Mouse (Mus musculus) embryonic stem cell, embryonic (primary cell): ENCODE data around the gene Crip2.

Source experiments
- CTCF ChIA-PET, 4 experiments: fragments of 300-600 bp in 2 of 4; fragments of 350-600 bp in 2 of 4; sonication (Branson Sonifier 250); formaldehyde crosslinking; loops; one replicate each; lab custom pipeline; 2022; ENCODE audit warnings: inconsistent platforms in 2 of 4; lab: Charles Lee
- POLR2A ChIA-PET, 4 experiments: fragments of 300-600 bp in 2 of 4; fragments of 350-600 bp in 2 of 4; sonication (Branson Sonifier 250); formaldehyde crosslinking; loops; one replicate each; lab custom pipeline; 2022; ENCODE audit warnings: antibody characterized with exemption in 4 of 4, inconsistent platforms in 1 of 4; lab: Charles Lee

The Crip2 gene

GRCm38 (mm10) chr12:113138901-113139864 lies 853 bp upstream of the Crip2 start:
- ChIA-PET POLR2A (interaction anchor here (0.5 to 4.6 kb wide), 22 partner anchors 9 to 141 kb away, joined by 3 to 32 read pairs (median 5); partner anchors contain the start of genes Brf1 (in 1 of the 4) and Tedc1 (in 1 of the 4)), CTCF (interaction anchor here in 3 of 4 experiments (0.7 to 7.8 kb wide), 14 partner anchors 9 to 264 kb away, joined by 3 to 85 read pairs (median 4); partner anchors contain the start of genes Brf1 (in 1 of the 3), Nudt14 (in 1 of the 3), Tedc1 (in 1 of the 3) and Tex22 (in 1 of the 3))

GRCm38 (mm10) chr12:113140616-113141411 lies 778 bp downstream of the Crip2 start:
- ChIA-PET POLR2A (interaction anchor here (0.6 to 4.6 kb wide), 42 partner anchors 8 to 345 kb away, joined by 3 to 32 read pairs (median 4); partner anchors contain the start of genes Tedc1 (in 3 of the 4), Tex22 (in 2 of the 4) and Brf1 (in 1 of the 4)), CTCF (interaction anchor here (0.5 to 7.8 kb wide), 17 partner anchors 10 to 468 kb away, joined by 3 to 85 read pairs (median 4); partner anchors contain the start of genes Tedc1 (in 2 of the 4) and Tex22 (in 1 of the 4))

GRCm38 (mm10) chr12:113141531-113141973 lies 1.5 kb downstream of the Crip2 start:
- ChIA-PET POLR2A (interaction anchor here in 2 of 4 experiments (0.8 to 4.6 kb wide), 14 partner anchors 9 to 68 kb away, joined by 3 to 32 read pairs (median 5); partner anchors contain the start of genes Tedc1 (in 2 of the 2) and Tex22 (in 1 of the 2)), CTCF (interaction anchor here in 3 of 4 experiments (0.9 to 7.8 kb wide), 10 partner anchors 9 to 266 kb away, joined by 3 to 85 read pairs (median 4); partner anchors contain the start of gene Tedc1 (in 2 of the 3))

- ChIA-PET POLR2A (interaction anchor here in 3 of 4 experiments (0.6 to 4.6 kb wide), 12 partner anchors 9 to 142 kb away, joined by 3 to 32 read pairs (median 3); partner anchors contain the start of genes Tedc1 (in 3 of the 3), Brf1 (in 1 of the 3) and Tex22 (in 1 of the 3)), CTCF (interaction anchor here (0.5 to 7.8 kb wide), 17 partner anchors 8 to 142 kb away, joined by 3 to 85 read pairs (median 3); partner anchors contain the start of genes Tedc1 (in 2 of the 4), Brf1 (in 1 of the 4) and Tex22 (in 1 of the 4))
Measured at GRCm38 (mm10) chr12:113142021-113142975, 2.3 kb downstream of the Crip2 start.

- POLR2A ChIA-PET, result interaction anchor here in 3 of 4 experiments (0.6 to 4.6 kb wide), 12 partner anchors 8 to 143 kb away, joined by 3 to 32 read pairs (median 4); partner anchors contain the start of genes Tedc1 (in 3 of the 3) and Brf1 (in 1 of the 3)
- CTCF ChIA-PET, result interaction anchor here in 3 of 4 experiments (0.5 to 7.8 kb wide), 15 partner anchors 10 to 573 kb away, joined by 3 to 85 read pairs (median 3); partner anchors contain the start of genes Tedc1 (in 2 of the 3), Brf1 (in 1 of the 3) and Tex22 (in 1 of the 3)
Measured at GRCm38 (mm10) chr12:113143164-113143563, 3.1 kb downstream of the Crip2 start.

- ChIA-PET POLR2A (interaction anchor here in 2 of 4 experiments (0.9 to 4.1 kb wide), 4 partner anchors 9 to 59 kb away, joined by 3 to 13 read pairs (median 4); partner anchors contain the start of gene Tedc1 (in 1 of the 2)), CTCF (interaction anchor here (0.5 to 7.8 kb wide), 20 partner anchors 11 to 810 kb away, joined by 3 to 85 read pairs (median 4); partner anchors contain the start of genes Tedc1 (in 2 of the 4), Tex22 (in 2 of the 4) and Brf1 (in 1 of the 4))
Measured at GRCm38 (mm10) chr12:113144001-113144756, 4.1 kb downstream of the Crip2 start.

GRCm38 (mm10) chr12:113144886-113145285 lies 4.8 kb downstream of the Crip2 start:
- ChIA-PET POLR2A (interaction anchor here in 2 of 4 experiments (0.7 to 4.1 kb wide), 6 partner anchors 9 to 77 kb away, joined by 3 to 13 read pairs (median 3); partner anchors contain the start of gene Tedc1 (in 1 of the 2)), CTCF (interaction anchor here (0.5 to 7.8 kb wide), 18 partner anchors 11 to 811 kb away, joined by 3 to 85 read pairs (median 4); partner anchors contain the start of genes Tedc1 (in 2 of the 4) and Tex22 (in 1 of the 4))

GRCm38 (mm10) chr12:113145591-113145990 lies 5.6 kb downstream of the Crip2 start:
- CTCF ChIA-PET, result interaction anchor here (0.5 to 7.8 kb wide), 41 partner anchors 9 to 422 kb away, joined by 3 to 85 read pairs (median 4); partner anchors contain the start of genes Tedc1 (in 4 of the 4), Tex22 (in 2 of the 4), Brf1 (in 1 of the 4) and Pacs2 (in 1 of the 4)

GRCm38 (mm10) chr12:113146112-113147057 lies 6.3 kb downstream of the Crip2 start, which contains the start of gene Crip1:
Gene Crip1 (plus strand): TSS chr12:113146316.
- ChIA-PET CTCF (interaction anchor here (0.5 to 7.8 kb wide), 56 partner anchors 9 to 423 kb away, joined by 3 to 85 read pairs (median 4); partner anchors contain the start of genes Tedc1 (in 4 of the 4), Tex22 (in 2 of the 4), Brf1 (in 1 of the 4) and Btbd6 (in 1 of the 4)), POLR2A (interaction anchor here (0.6 to 4.1 kb wide), 22 partner anchors 9 to 317 kb away, joined by 3 to 37 read pairs (median 4); partner anchors contain the start of genes Tedc1 (in 4 of the 4), Brf1 (in 1 of the 4), Btbd6 (in 1 of the 4) and Cdca4 (in 1 of the 4))

More at GRCm38 (mm10) chr12:113145591-113145990, 5.6 kb downstream of the Crip2 start:
- POLR2A ChIA-PET, result interaction anchor here (0.6 to 4.1 kb wide), 13 partner anchors 10 to 170 kb away, joined by 3 to 37 read pairs (median 6); partner anchors contain the start of genes Tedc1 (in 4 of the 4), Brf1 (in 1 of the 4) and Btbd6 (in 1 of the 4)

GRCm38 (mm10) chr12:113147481-113147880 lies 7.4 kb downstream of the Crip2 start:
- ChIA-PET CTCF (interaction anchor here in 3 of 4 experiments (0.6 to 4.3 kb wide), 11 partner anchors 8 to 145 kb away, joined by 3 to 55 read pairs (median 6); partner anchors contain the start of gene Tedc1 (in 2 of the 3)), POLR2A (interaction anchor here in 3 of 4 experiments (1.0 to 4.1 kb wide), 10 partner anchors 8 to 73 kb away, joined by 3 to 37 read pairs (median 6); partner anchors contain the start of genes Tedc1 (in 3 of the 3) and Tex22 (in 1 of the 3))

- ChIA-PET CTCF (interaction anchor here in 1 of 4 experiments (0.6 to 1.9 kb wide), 4 partner anchors 9 to 74 kb away, joined by 3 to 7 read pairs (median 5); partner anchors contain the start of genes Crip2 and Tex22), POLR2A (interaction anchor here in 2 of 4 experiments (0.6 to 2.3 kb wide), 9 partner anchors 8 to 172 kb away, joined by 3 to 6 read pairs (median 3); partner anchors contain the start of genes Crip2 (in 2 of the 2) and Btbd6 (in 1 of the 2))
Measured at GRCm38 (mm10) chr12:113148381-113149035, 8.5 kb downstream of the Crip2 start.

- ChIA-PET POLR2A (interaction anchor here in 2 of 4 experiments (0.7 to 2.3 kb wide), 6 partner anchors 9 to 173 kb away, joined by 3 to 6 read pairs (median 4); partner anchors contain the start of genes Crip2 (in 2 of the 2) and Btbd6 (in 1 of the 2)), CTCF (interaction anchor here in 1 of 4 experiments (1.3 to 1.9 kb wide), 2 partner anchors 68 to 75 kb away, joined by 7 read pairs; partner anchors contain the start of gene Tex22)
Measured at GRCm38 (mm10) chr12:113149341-113149740, 9.3 kb downstream of the Crip2 start.
